Mouse (Mus musculus): Measurements from ENCODE around the gene 4930579F01Rik. TPM values are rescaled to one million over a fixed set of nuclear protein-coding genes. Genes with fewer than 3 reads are reported as not detected.
"Not testable (repeated sequence)": the region's sequence is repeated elsewhere in the genome, so short reads cannot be mapped to it uniquely, and the experiment has no call there.

4930579F01Rik gene
- polyA plus RNA-seq, 2 experiments, result not detected

- H3K36me3 ChIP-seq (replicated peaks; ENCODE audit: control insufficient read depth, insufficient read depth, low read depth), result no peaks in the 10 kb centered on the region
- peak within 1 kb of the TSS; percentile 86 for H3K27ac ChIP-seq
- peaks cover 5% of the 10 kb centered on the region in 2 experiments for H3K4me1 ChIP-seq (replicated peaks; ENCODE audit: control insufficient read depth in 2 of 2, insufficient read depth in 2 of 2, low read length in 1 of 2)
- no peaks in the 10 kb centered on the region for H3K27me3 ChIP-seq (ENCODE audit: control insufficient read depth, insufficient read depth, low read length)
- ATAC-seq (ENCODE audit: insufficient read depth) (peak; percentile 95), DNase-seq (ENCODE audit: low read depth in 3 of 3, low spot score in 3 of 3) (peak; percentile 92 to 95 (median 94))
- WGBS (ENCODE audit: insufficient replicate concordance), result under 1% methylated on average over 70 of the region's 70 CpGs
- H3K9ac ChIP-seq (replicated peaks), result peak within 1 kb of the TSS; percentile 92
- TF ChIP-seq EP300 (IDR thresholded peaks at IDR 0.05; ENCODE audit: low read depth) (no peak), CTCF (IDR thresholded peaks at IDR 0.05; ENCODE audit: low read depth) (peak; percentile 47; the same call in 1 of the 2 replicates)
- H3K4me2 ChIP-seq (ENCODE audit: low read depth), result peak within 1 kb of the TSS; percentile 86
- H3K4me3 ChIP-seq (ENCODE audit: insufficient read depth in 1 of 2, low read depth in 2 of 2, low read length in 2 of 2), result peak within 1 kb of the TSS; percentile 85 to 94
- H3K9me3 ChIP-seq (ENCODE audit: control insufficient read depth, low read length), result no peaks in the 10 kb centered on the region
These were observed 50.1 kb downstream of the 4930579F01Rik start, which contains the start of gene Trmt10a for GRCm38 (mm10) chr3:138143315-138144059. Trmt10a (plus strand) TSS chr3:138143448.

- 3% methylated on average over 12 of the region's 12 CpGs for WGBS (ENCODE audit: insufficient replicate concordance)
- Histone ChIP-seq H3K9ac (replicated peaks) (peak overlapping the region; percentile 71), H3K9me3 (ENCODE audit: control insufficient read depth, low read length) (no peaks in the 10 kb centered on the region), H3K27ac (peak overlapping the region; percentile 86), H3K4me1 (replicated peaks; ENCODE audit: control insufficient read depth in 2 of 2, insufficient read depth in 2 of 2, low read length in 1 of 2) (peaks cover 5% of the 10 kb centered on the region in 2 experiments), H3K4me2 (ENCODE audit: low read depth) (peak overlapping the region; percentile 86), H3K4me3 (ENCODE audit: insufficient read depth in 1 of 2, low read depth in 2 of 2, low read length in 2 of 2) (peak overlapping the region; percentile 85 to 94), H3K27me3 (ENCODE audit: control insufficient read depth, insufficient read depth, low read length) (no peaks in the 10 kb centered on the region), H3K36me3 (replicated peaks; ENCODE audit: control insufficient read depth, insufficient read depth, low read depth) (no peaks in the 10 kb centered on the region)
- TF ChIP-seq EP300 (IDR thresholded peaks at IDR 0.05; ENCODE audit: low read depth) (no peak), CTCF (IDR thresholded peaks at IDR 0.05; ENCODE audit: low read depth) (no peak)
- DNase-seq (ENCODE audit: low read depth in 3 of 3, low spot score in 3 of 3) (no peak), ATAC-seq (ENCODE audit: insufficient read depth) (no peak)
These were observed 50.8 kb downstream of the 4930579F01Rik start for GRCm38 (mm10) chr3:138142733-138143314.

DNA sequence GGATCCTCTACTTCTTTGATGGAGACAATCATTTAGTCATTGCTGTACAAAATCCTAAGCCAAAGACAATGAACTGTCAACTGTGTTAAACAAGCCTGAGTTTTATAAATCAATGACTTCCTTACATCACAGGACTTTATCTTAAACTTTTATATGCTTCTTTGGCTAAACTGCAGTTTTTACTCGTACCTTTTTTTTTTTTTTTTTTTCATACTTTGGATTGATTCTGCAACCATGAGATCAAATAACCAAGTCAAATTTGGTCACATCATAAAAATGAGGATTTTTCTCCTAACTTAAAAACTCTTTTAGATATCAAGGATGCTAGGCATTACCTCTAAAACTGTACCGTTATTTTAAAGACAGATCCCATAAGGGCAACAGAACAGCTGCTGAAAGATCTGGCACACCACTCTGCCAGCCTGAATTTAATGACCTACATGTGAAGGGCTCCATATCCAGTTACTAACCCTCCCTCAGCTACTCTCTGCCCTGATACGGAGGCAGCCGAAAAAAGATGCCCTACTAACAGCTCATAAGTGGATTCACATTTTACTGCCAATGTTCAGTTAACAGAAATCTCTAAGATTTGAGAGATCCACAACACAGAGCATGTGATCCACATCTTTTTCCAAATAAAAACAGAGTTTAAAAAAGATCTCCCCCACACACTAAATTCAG, 51.4 kb downstream of the 4930579F01Rik start:
- H3K36me3 ChIP-seq (replicated peaks; ENCODE audit: control insufficient read depth, insufficient read depth, low read depth), result no peaks in the 10 kb centered on the region
- H3K9ac ChIP-seq (replicated peaks), result peak overlapping the region; percentile 31; the same call in 1 of the 2 replicates
- DNase-seq (ENCODE audit: low read depth in 3 of 3, low spot score in 3 of 3) (no peak), ATAC-seq (ENCODE audit: insufficient read depth) (no peak)
- no peak overlapping the region for H3K27ac ChIP-seq
- H3K4me1 ChIP-seq (replicated peaks; ENCODE audit: control insufficient read depth in 2 of 2, insufficient read depth in 2 of 2, low read length in 1 of 2), result peaks cover 5% of the 10 kb centered on the region in 2 experiments
- peak overlapping the region; percentile 28 to 85; a peak in 3 of 4 replicates for H3K4me3 ChIP-seq (ENCODE audit: insufficient read depth in 1 of 2, low read depth in 2 of 2, low read length in 2 of 2)
- no peaks in the 10 kb centered on the region for H3K9me3 ChIP-seq (ENCODE audit: control insufficient read depth, low read length)
- no peaks in the 10 kb centered on the region for H3K27me3 ChIP-seq (ENCODE audit: control insufficient read depth, insufficient read depth, low read length)
- TF ChIP-seq CTCF (IDR thresholded peaks at IDR 0.05; ENCODE audit: low read depth) (no peak), EP300 (IDR thresholded peaks at IDR 0.05; ENCODE audit: low read depth) (no peak)
- 67% methylated on average over 4 of the region's 4 CpGs for WGBS (ENCODE audit: insufficient replicate concordance)
- peak overlapping the region; percentile 86 for H3K4me2 ChIP-seq (ENCODE audit: low read depth)

DNA sequence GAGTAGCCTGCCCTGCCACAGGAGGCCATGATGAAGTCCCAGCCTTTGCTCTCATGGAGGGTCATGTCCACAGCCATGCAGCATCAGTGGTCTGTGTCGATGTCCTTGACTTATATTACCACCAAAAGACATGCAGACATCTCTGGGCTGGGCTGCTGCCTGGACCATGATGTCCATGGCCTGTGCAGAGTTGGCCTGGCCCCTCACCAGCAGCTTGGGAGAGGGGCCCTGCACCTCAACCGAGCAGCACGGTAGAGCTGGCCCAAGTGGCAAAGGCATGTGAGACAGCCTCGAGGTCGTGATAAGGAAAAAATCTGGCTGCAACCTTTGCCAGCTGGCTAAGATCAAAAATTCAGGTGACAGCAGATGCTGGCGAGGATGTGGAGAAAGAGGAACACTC, 54.0 kb downstream of the 4930579F01Rik start:
- Histone ChIP-seq H3K4me2 (ENCODE audit: low read depth) (no peak overlapping the region), H3K36me3 (replicated peaks; ENCODE audit: control insufficient read depth, insufficient read depth, low read depth) (no peaks in the 10 kb centered on the region), H3K27ac (no peak overlapping the region), H3K27me3 (ENCODE audit: control insufficient read depth, insufficient read depth, low read length) (no peaks in the 10 kb centered on the region), H3K4me1 (replicated peaks; ENCODE audit: control insufficient read depth in 2 of 2, insufficient read depth in 2 of 2, low read length in 1 of 2) (peaks cover 5% of the 10 kb centered on the region in 2 experiments), H3K9me3 (ENCODE audit: control insufficient read depth, low read length) (no peaks in the 10 kb centered on the region), H3K9ac (replicated peaks) (no peak overlapping the region), H3K4me3 (ENCODE audit: insufficient read depth in 1 of 2, low read depth in 2 of 2, low read length in 2 of 2) (no peak overlapping the region)
- DNase-seq (ENCODE audit: low read depth in 3 of 3, low spot score in 3 of 3) (no peak), ATAC-seq (ENCODE audit: insufficient read depth) (no peak)
- TF ChIP-seq CTCF (IDR thresholded peaks at IDR 0.05; ENCODE audit: low read depth), result no peak
- TF ChIP-seq EP300 (IDR thresholded peaks at IDR 0.05; ENCODE audit: low read depth), result no peak
- WGBS (ENCODE audit: insufficient replicate concordance), result 63% methylated on average over 6 of the region's 6 CpGs

DNA sequence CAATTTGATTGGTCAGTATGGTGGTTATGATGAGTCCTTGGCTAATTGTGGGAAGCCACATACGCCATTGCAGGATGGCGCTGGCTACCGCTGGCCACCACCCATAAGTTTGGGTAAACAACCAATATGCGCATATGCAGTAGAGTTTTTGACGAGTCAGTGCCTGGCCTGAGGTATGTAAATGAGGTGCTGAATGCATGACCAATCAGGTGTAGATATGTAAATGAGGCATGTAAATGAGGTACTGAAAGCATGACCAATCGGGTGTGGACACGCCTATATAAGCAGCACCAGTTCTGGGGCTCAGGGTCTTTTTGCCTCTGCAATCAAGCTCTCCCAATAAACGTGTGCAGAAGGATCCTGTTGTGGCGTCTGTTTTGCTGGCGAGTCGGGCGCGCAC, 55.5 kb downstream of the 4930579F01Rik start:
- H3K27ac ChIP-seq; ATAC-seq (ENCODE audit: insufficient read depth); H3K27me3 ChIP-seq (ENCODE audit: control insufficient read depth, insufficient read depth, low read length); H3K36me3 ChIP-seq (replicated peaks; ENCODE audit: control insufficient read depth, insufficient read depth, low read depth); H3K9me3 ChIP-seq (ENCODE audit: control insufficient read depth, low read length); H3K4me2 ChIP-seq (ENCODE audit: low read depth); H3K4me3 ChIP-seq (ENCODE audit: insufficient read depth in 1 of 2, low read depth in 2 of 2, low read length in 2 of 2); H3K4me1 ChIP-seq (replicated peaks; ENCODE audit: control insufficient read depth in 2 of 2, insufficient read depth in 2 of 2, low read length in 1 of 2); H3K9ac ChIP-seq (replicated peaks); DNase-seq (ENCODE audit: low read depth in 3 of 3, low spot score in 3 of 3): not testable (repeated sequence)
- 87% methylated on average over 13 of the region's 13 CpGs for WGBS (ENCODE audit: insufficient replicate concordance)
